Mouse (Mus musculus) layer of hippocampus, adult 8-10 months (tissue): ENCODE results near the gene Oprl1. TPM values are rescaled to one million over a fixed set of nuclear protein-coding genes. Genes with fewer than 3 reads are reported as not detected.

ENCODE experiments used
- DNase-seq, 2 experiments: peaks; one replicate each; pipeline ENCODE4 v3.0.0; 2022; ENCODE audit warnings: low spot score in 2 of 2
- total RNA-seq, 4 experiments: library from RNA; stranded (reverse); gene quantifications; 2 replicates each; pipeline ENCODE4 v1.2.4; 2022

The Oprl1 gene
- total RNA-seq, 4 experiments from 2014 or later: 50.4 to 67.7 (median 56.7) TPM

- no peak for DNase-seq
Measured at GRCm38 (mm10) chr2:181764600-181764999, 49.8 kb downstream of the Oprl1 start.

GRCm38 (mm10) chr2:181765251-181765650 lies 50.4 kb downstream of the Oprl1 start:
- no peak for DNase-seq

- DNase-seq: peak; percentile 33 to 46
Measured at GRCm38 (mm10) chr2:181766672-181767557, 52.1 kb downstream of the Oprl1 start.

DNA sequence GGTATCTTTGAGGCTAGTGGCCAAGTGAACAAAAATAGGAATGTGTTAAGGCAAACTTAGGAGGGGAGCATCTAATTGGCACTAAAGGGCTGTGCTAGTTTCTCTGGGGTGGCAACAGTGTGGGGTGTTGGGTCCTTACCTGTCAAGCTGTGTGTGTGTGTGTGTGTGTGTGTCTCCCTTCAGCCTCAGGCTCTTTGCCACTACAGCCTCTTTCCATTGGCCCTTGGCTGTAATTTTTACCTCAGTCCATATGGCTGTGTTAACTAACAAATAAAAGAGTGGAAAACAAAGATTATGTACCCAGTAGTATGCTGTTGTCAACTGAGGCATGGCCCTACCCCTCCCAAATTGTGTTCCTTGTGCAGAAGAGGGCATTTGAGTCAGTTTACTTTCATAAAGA lies 53.6 kb downstream of the Oprl1 start:
- DNase-seq: no peak

GRCm38 (mm10) chr2:181769397-181769796 lies 54.6 kb downstream of the Oprl1 start:
- no peak for DNase-seq

Other genes starting within 250 kb of the Oprl1 start
- not detected for gene Abhd16b, start 221.8 kb upstream of the Oprl1 start, total RNA-seq
- 10 to 100 TPM; 66.3 to 83.4 (median 80.6) TPM for gene Tpd52l2, start 217.9 kb upstream of the Oprl1 start, total RNA-seq
- gene Dnajc5, start 194.5 kb upstream of the Oprl1 start, total RNA-seq: 100 to 1,000 TPM; 243 to 289 (median 265) TPM
- gene Uckl1, start 130.1 kb upstream of the Oprl1 start, total RNA-seq: 10 to 100 TPM; 69.9 to 90.4 (median 73.4) TPM
- gene Prpf6, start 123.1 kb upstream of the Oprl1 start, total RNA-seq: 10 to 100 TPM; 59.5 to 63.3 (median 59.8) TPM
- gene Zfp512b, start 122.2 kb upstream of the Oprl1 start, total RNA-seq: 100 to 1,000 TPM in 1 of 4 experiments, 10 to 100 TPM in 3; 89.3 to 104 (median 93.8) TPM
- gene Samd10, start 115.8 kb upstream of the Oprl1 start, total RNA-seq: 10 to 100 TPM; 14.1 to 17.8 (median 16.2) TPM
- gene Gm29797, start 58.0 kb upstream of the Oprl1 start, total RNA-seq: 1 to 10 TPM in 1 of 4 experiments, under 1 TPM in 2, not detected in 1; 0.61 to 1.8 (median 0.87) TPM
- gene Sox18, start 43.4 kb upstream of the Oprl1 start, total RNA-seq: 10 to 100 TPM in 3 of 4 experiments, 1 to 10 TPM in 1; 7.6 to 11.3 (median 10.9) TPM
- gene Tcea2, start 34.7 kb upstream of the Oprl1 start, total RNA-seq: 10 to 100 TPM; 53.6 to 71.8 (median 69.3) TPM
- 10 to 100 TPM; 39.6 to 51.5 (median 42.7) TPM for gene Rgs19, start 21.0 kb upstream of the Oprl1 start, total RNA-seq
- not detected for gene Lkaaear1, start 16.6 kb upstream of the Oprl1 start, total RNA-seq
- gene Myt1, start 48.3 kb downstream of the Oprl1 start, total RNA-seq: 10 to 100 TPM; 23.2 to 41.8 (median 27.1) TPM
- gene Pcmtd2, start 122.8 kb downstream of the Oprl1 start, total RNA-seq: 100 to 1,000 TPM in 1 of 4 experiments, 10 to 100 TPM in 3; 76.2 to 112 (median 93.0) TPM
- 10 to 100 TPM; 24.8 to 32.6 (median 27.3) TPM for gene Polr3k, start 149.3 kb downstream of the Oprl1 start, total RNA-seq